Mouse (Mus musculus): Measurements from ENCODE around the gene Ptk7.

Ptk7 gene

DNA sequence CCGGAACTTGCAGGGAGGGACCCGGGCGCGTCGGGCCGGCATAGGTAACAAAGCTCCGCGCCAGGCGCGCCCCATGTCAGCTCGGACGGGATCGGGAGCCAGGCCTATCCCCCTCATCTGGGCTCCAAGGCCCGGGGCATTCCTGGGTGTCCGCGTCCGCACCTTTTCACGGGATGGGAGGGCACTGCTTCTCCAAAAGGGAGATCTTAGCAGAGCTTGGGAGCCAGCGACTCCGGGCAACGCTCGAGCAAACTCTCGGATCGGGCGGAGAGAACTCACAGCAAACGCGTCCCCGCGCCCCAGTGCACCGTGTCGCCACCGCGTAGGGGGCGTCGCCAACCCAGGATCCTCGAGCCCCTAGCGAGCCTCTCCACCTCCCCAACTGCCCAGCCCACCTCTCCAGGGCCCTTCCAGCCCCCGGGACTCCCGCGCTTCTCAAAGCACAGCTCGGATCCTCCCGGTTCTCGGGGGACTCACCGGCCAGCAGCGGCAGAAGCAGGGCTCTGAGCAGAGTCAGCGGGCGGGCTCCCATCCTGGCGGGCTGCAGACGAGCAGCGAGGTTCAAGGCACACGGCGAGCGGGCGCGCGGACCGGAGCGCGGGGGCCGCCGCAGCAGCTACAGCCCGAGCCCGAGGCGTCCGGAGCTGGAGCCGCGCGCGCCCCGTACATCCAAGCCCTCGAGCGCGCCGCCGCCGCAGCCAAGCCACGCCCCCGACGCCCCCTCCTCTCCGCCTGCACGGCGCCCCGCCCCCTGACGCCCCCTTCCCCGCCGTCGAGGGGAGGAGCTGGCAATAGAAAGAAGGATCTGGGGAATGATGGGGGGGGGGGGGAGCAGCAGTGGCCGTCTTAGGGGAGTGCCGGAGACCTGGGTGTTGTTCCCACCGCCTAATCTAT, at the start of gene Ptk7:
TSS of gene Ptk7 (minus strand) at position 714 of the 894 bp plus-strand sequence.
- peak in 1 of 2 experiments; percentile 44 for DNase-seq (ENCODE audit: low spot score in 2 of 2)

DNA sequence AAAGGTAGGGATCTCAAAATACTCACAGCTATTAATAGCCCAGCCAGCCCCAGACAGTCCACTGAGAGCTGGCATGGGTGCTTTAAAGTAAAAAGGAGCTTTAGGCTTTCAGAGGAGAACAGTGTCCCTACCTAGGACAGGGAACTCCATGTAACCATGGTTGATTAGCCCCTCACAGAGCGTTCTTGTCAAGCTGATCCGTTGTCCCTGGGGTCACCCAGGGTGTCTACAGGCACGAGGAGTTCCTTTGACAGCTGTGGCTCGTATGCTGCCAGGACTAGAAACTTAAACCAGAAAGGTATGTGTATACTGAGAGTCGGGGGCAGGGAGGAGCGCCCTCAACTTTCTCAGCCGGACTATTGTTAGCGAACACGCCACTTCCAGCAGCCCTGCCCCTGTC, 49.6 kb upstream of the Ptk7 start:
- DNase-seq (ENCODE audit: low spot score in 2 of 2): no peak

DNA sequence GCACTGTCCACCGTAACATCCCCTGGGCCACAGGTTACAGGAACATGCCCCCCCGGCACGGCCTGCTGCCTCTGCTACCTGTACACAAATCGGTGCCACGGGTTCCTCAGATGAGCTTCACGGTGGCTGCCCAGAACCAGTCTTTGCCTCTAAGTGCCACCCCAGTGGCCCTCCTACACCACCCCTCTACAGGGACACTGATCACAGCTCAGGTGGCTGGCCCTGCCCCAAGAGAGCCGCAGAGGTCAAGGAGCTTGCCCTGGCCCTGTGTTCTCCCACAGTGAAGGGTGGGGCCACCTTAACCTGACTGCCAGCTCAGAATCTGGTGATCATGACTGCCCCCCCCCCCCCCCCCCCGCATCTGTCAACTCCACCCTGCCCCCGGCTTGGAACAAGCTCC, 49.1 kb upstream of the Ptk7 start, which contains the start of gene Mea1:
TSS of gene Mea1 (plus strand) at position 378 of the 400 bp plus-strand sequence.
- no peak for DNase-seq (ENCODE audit: low spot score in 2 of 2)

DNA sequence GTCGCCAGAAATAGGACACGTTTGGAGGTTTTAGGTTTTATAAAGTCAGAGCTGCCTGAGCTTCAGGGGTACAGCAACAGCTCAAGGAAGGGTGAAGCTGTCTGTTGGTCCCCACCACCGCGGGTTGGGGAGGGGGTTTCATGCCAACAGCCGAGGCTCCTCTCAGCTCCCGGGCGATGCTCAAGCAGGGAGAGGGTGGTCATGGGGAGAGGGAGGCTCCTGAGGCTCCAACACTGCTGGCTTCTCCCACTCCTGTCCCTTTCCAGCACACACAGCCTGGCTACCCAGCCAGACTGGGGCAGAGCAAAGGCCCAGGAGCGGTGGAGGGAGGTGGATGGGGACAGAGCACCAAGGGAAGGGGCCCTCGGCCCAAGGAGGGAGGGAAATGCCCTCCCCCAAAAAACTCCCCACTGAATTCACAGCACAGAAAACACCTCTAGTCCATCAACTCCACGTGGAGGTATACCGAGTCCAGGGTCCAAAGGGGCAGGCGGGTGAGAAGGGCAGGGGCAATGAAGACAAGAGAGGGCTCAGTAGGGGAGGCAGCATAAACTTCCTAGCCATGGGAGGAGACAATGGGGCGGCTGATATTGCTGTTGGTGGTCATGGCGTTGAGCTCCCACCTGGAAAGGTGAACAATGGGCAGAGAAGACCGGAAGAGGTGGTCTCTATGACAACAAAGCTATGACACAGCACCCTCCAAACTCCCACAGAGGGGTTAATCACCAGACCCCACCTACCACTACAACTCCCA, 45.4 kb upstream of the Ptk7 start:
- no peak for DNase-seq (ENCODE audit: low spot score in 2 of 2)

DNA sequence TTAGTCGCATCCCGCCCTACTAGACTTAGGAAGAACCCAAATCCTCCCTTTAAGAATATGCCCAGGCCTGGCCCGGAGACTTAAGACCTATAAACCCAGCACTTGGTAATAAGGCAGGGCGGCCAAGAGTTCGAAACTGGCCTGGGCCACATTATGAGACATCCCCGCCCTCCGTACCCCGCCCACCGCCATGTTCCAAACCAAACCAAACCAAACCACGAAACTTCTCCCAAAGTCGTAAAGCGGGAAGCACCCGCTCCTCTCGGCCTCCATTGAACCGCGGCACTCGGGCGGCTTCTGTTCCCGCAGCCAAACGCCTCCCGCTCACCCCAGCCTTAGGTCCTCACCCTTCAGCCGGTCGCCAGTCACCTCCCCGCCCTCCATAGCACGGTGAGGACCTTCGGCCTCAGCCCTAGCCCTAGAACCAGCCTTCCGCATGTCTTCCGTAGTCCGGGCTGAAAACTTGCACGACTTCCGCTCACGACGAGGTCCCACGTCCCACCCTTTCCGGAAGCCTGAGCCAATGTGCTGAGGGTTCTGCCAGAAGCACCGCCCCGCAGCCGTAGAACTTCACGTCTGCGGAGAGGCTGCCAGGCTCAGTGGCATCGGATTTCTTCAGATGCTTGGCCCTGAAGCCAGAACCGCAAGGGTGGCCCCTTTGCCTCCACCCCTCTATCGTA, 44.7 kb upstream of the Ptk7 start, which contains the start of gene Rrp36:
TSS of gene Rrp36 (minus strand) at position 503 of the 680 bp plus-strand sequence.
- peak; percentile 62 to 83 for DNase-seq (ENCODE audit: low spot score in 2 of 2)

DNA sequence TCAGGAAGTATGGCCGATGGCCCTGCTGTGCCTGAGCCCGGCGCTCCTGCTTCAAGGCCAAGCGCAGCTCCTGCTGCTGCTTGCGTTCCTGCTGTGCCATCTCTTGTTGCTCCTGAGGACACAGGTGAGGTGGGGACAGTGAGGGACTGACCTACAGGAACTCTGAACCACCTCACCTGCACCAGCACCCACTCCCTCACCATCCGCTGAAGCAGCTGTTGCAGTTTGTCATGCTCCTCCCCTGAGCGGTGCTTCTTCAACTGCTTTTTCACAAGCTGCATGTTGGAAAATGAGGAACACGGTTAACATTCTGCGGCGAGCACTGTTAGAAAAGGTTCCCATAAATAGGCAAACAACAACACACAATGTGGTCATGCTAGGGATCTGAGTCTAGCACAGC, 40.6 kb upstream of the Ptk7 start:
- no peak for DNase-seq (ENCODE audit: low spot score in 2 of 2)

DNA sequence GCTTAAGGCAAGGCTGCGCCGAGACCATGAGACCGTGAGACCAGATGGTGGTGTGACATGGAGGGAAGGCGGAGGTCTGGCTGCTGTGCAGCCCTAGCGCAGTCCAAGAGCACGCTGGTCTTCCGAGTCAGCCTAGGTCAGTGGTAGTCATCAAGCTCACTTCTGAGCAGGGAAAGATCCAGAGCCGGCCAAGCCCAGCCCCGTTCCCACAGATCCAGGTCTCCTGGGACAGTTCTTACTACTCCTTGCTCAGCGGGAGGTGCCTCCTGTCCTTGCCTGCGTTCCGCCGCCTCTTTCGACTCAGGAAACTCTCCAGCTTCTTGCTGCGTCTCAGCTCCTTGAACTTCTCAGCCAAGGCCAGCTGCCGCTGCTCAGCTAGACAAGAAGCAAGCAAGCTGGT, 38.4 kb upstream of the Ptk7 start:
- no peak for DNase-seq (ENCODE audit: low spot score in 2 of 2)

DNA sequence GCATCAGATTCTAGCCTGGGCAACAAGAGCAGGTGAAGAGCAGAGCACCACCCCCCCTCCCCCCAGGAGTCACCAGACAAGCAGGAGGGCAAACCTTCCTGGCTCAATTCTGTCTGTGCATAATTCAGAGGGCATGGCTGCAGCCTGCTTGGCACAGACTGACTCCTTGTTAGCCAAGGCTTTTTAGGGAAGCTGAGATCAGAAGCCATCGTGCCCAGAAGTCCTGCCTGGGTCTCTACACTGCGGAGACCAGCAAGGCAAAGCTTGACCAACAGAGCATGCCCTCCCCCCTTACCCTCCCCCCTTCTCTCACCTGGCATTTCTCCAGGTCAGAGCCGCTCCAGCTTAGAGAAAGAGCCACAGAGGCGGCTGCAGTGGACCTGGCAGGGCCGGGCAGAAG, 33.4 kb upstream of the Ptk7 start:
- DNase-seq (ENCODE audit: low spot score in 2 of 2): no peak

DNA sequence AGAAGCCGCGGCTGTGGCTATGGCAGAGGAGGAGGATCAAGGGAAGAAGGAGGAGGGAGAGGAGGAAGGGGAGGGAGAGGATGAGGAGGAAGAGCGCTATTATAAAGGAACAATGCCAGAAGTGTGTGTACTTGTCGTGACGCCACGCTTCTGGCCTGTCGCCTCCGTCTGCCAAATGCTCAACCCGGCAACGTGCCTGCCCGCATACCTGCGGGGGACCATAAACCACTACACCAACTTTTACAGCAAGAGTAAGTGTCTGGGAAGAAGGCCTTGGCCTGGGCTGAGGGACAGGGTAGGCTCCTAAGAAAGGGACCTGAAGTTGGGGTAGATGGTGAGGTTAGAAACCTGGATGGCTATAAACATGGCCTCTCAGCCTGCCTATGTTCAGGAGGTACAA, 32.7 kb upstream of the Ptk7 start:
- DNase-seq (ENCODE audit: low spot score in 2 of 2): no peak

DNA sequence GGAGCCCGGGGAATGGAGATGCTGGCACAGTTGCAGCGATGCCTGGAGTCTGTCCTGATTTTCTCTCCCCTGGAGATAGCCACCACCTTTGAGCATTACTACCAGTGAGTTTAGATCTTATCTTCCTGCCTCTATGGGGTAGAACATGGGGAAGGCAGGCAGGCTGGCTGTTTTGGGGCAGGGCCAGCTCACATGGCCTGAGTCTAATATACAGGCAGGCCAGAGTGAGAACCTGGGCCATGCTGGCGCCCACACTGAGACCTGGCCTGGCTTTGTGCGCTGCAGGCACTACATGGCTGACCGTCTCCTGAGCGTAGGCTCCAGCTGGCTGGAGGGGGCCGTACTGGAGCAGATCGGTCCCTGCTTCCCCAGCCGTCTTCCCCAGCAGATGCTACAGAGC, 32.0 kb upstream of the Ptk7 start:
- DNase-seq (ENCODE audit: low spot score in 2 of 2): no peak

DNA sequence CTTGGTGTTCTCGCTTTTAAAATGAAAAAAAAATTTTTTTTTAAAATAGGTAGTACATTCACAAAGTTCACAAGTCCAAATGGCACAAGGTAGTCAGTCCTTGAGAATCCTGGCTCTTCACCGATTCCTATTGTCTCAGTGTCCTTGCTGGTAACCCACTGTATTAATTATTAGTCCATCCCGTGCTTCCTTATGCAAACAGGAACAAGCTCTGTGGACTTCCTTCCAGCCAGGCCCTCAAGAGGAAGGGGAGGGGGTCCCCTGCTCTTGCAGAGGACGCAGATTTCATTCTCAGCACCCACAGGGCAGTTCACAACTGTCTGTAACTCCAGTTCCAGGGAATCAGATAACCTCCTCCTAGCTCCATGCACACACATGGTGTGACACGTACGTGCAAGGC, 26.8 kb upstream of the Ptk7 start:
- DNase-seq (ENCODE audit: low spot score in 2 of 2): no peak

DNA sequence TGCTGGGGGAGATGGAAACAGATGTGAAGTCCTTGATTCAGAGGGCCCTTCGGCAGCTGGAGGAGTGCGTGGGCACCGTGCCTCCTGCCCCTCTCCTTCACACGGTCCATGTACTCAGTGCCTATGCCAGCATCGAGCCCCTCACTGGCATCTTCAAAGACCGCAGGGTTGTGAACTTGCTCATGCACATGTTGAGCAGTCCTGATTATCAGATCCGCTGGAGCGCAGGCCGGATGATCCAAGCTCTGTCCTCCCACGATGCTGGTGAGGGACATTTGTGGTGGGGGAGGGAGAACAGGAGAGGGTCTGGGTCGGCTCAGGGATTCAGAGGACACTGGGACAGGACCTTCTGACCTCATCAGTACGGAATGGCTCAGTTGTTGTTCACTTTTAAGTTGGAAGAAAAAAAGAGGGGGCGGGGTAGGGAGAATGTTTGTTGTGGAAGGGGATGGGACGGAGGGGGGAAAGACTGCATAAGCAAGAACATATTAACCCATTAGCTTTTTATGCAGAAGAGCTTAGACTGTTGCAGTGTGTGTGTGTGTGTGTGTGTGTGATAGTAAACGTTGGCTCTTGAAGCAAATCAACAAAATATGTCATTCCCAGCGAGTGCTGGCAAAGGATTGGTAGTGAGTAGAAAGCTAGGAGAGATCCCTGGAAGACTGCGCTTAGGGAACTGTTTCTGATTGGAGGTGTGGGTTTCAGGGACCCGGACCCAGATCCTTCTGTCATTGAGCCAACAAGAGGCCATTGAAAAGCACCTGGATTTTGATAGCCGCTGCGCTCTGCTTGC, 22.6 kb upstream of the Ptk7 start:
- no peak for DNase-seq (ENCODE audit: low spot score in 2 of 2)

DNA sequence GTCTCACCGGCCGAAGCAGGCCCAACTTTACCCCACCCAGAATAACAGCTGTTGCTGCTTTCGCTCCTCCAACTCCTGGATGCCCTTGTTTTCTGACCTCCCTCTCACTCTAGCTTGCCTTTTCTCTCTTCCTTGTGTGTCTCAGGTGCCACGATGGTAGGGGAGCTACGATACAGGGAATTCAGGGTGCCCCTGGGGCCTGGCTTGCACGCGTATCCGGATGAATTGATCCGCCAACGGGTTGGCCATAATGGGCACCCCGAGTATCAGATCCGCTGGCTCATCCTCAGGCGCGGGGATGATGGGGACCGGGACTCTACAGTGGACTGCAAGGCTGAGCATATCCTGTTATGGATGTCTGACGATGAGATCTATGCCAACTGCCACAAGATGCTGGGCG, 22.0 kb upstream of the Ptk7 start:
- no peak for DNase-seq (ENCODE audit: low spot score in 2 of 2)

DNA sequence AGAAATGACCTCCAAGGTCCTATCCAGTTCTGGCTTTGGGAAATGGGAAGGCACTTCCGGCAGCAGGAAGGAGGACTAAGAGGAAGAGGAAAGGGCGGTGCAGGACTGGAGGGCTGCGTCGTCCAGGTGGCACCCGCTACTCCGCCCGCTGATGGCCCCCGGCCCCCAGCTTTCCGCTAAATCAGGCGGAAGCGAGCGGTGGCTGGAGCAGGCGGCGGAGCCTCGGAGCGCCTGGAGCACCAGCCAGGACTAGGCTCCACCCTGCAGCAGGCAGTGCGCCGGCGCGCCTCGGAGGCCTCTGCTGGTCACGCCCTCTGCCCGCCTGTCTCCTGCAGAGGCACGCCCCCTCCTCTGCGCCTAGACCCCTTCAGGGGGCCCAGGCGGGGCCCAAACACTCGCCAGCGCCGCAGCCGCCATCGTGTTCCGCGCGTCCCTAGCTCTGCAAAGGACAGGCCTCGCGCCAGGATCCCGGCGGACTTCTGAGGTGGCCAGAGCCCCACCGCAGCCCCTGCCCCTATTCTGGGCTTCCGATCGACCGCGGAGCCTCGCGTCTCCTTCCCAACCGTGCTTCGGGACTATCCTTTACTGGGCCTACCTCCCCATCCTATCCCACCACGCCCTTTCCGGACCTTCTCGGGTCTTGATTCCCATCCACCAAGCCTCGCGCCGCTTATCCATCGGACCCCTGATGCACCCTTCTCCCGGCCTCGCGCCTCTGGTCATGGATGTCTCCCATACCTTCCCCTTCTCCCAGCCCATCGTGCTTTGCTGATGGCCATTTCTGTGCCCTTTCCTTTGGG, 21.1 kb upstream of the Ptk7 start, which contains the start of gene Cul7:
TSS of gene Cul7 (plus strand) at position 106 of the 800 bp plus-strand sequence.
- DNase-seq (ENCODE audit: low spot score in 2 of 2): peak; percentile 78 to 81

DNA sequence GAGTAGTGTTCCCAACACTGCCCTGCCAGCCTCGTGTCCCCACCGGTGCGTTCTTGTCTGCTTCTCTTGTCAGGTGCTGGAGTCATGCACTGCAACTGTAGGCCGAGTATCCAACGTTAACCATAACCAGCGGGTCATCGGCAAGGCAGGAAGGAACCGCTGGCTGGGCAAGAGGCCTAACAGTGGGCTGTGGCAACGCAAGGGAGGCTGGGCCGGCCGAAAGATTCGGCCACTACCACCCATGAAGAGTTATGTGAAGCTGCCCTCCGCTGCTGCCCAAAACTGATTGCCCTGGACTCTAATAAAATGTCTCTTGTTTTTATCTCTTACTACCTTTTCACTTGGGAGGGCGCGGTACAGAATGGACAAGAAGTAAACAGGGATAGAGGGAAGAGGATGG, 20.5 kb upstream of the Ptk7 start:
- DNase-seq (ENCODE audit: low spot score in 2 of 2): no peak

DNA sequence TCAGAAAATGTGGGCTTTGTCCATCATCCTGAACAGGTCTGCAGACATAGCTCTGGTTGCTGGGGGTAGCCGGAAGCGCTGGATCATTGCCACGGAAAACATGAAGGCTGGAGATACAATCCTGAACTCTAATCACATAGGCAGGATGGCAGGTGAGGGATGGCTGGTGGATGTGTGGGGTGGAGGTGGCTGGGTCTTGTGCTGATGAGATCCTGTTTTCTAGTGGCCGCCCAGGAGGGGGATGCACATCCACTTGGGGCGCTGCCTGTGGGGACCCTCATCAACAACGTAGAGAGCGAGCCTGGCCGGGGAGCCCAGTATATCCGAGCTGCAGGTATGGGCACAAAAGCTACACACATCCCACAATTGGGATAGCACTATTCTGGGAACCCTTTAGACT, 19.1 kb upstream of the Ptk7 start:
- DNase-seq (ENCODE audit: low spot score in 2 of 2): no peak

DNA sequence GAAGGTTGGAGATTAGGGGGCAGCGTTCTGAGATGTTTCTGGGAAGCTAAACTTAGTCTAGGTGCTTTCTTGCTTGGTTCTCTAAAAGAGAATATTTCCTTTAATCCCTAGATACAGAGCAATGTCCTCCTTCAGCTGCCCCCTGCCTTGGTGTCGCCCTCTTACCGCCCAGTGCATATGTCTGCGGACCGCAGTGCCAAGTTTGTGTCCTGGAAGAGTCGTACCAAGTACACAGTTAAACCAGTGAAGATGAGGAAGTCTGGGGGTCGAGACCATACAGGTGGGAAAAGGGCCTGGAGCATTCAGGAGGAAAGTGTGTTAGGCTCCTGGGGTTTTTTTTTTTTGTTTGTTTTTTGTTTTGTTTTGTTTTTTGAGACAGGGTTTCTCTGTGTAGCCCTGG, 18.0 kb upstream of the Ptk7 start:
- DNase-seq (ENCODE audit: low spot score in 2 of 2): no peak

DNA sequence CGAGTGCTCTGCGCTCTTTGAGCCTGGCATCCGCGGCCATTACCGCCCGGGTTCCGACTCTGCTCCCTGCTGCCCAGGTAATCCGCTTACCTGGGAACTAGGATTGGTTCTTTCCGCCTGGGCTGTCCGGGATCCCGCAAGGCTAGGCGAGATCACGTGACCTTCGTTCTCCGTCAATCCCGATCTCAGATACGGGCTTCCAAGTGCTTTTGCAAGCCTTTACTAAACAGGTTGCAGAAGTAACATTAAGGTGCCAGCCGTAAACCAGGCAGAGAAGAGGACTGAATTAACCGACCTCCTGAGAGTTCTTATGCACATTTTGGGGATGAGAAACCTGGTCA, 17.0 kb upstream of the Ptk7 start:
- no peak for DNase-seq (ENCODE audit: low spot score in 2 of 2)

DNA sequence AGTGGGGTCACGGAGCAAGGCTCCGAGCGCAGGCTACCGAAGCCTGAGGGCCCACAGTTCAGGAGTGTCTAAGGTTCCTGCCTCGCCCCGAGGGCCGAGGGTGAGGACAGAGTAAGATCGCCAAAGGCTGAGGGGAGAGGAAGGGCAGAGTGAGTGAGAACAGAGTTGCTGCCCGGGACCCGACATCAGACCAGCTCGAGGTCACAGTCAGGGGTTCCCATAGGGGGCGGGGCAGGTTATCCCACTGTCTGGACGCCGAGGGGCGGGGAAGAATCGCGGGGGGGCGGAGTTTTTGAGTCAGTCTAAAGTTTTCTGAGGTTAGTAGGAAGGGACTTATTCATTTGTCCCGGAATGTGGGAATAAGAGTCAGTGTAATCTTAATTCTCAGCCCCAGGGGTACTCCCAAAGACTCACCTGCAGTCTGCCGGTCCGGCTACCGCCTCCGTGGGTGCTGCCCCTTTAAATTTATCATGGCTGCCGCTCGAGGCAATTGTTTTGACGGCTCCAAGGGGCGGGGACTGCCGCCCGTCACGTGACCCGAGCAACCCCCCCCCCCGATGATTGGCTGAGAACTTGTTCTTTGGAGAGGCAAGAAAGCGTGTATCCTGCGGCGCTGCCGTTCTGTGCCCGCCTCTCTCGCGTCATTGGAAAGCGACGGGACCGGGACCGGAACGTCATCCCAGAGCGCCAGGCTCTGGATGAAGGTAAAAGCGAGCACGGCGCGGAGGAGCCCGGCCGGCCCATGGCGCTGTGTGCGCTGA, 16.4 kb upstream of the Ptk7 start, which contains the start of the genes Klc4 and Mrpl2:
TSS of gene Klc4 (minus strand) at position 462 of the 761 bp plus-strand sequence.
TSS of gene Mrpl2 (plus strand) at position 669 of the 761 bp plus-strand sequence.
- DNase-seq (ENCODE audit: low spot score in 2 of 2): peak; percentile 99 to 100

Data from frontal cortex, postnatal 25 days (tissue).